Mouse (Mus musculus): ENCODE data around the gene Gm10842.

The Gm10842 gene

GRCm38 (mm10) chr11:105153068-105153833 is 6.6 kb downstream of the Gm10842 start:
- DNase-seq, result no peak

- DNase-seq, result no peak
These were observed 9.2 kb downstream of the Gm10842 start for GRCm38 (mm10) chr11:105155915-105156314.

GRCm38 (mm10) chr11:105156748-105157267 is 10.1 kb downstream of the Gm10842 start:
- peak; percentile 23 for DNase-seq

GRCm38 (mm10) chr11:105158047-105158446 is 11.4 kb downstream of the Gm10842 start:
- DNase-seq, result no peak

- no peak for DNase-seq
These were observed 13.1 kb downstream of the Gm10842 start for GRCm38 (mm10) chr11:105159673-105160360.

GRCm38 (mm10) chr11:105161411-105161810 is 14.7 kb downstream of the Gm10842 start:
- no peak for DNase-seq

- DNase-seq, result no peak
These were observed 18.1 kb downstream of the Gm10842 start for GRCm38 (mm10) chr11:105164516-105165510.

GRCm38 (mm10) chr11:105166780-105167179 is 20.1 kb downstream of the Gm10842 start:
- DNase-seq, result no peak

- no peak for DNase-seq
These were observed 31.8 kb downstream of the Gm10842 start, which contains the start of gene Tlk2 for GRCm38 (mm10) chr11:105178516-105178915. Gene Tlk2 (plus strand): TSS chr11:105178807.

GRCm38 (mm10) chr11:105179523-105179922 is 32.8 kb downstream of the Gm10842 start:
- DNase-seq, result no peak

- peak; percentile 76 for DNase-seq
These were observed 33.9 kb downstream of the Gm10842 start for GRCm38 (mm10) chr11:105180471-105181091.

GRCm38 (mm10) chr11:105181126-105181637 is 34.5 kb downstream of the Gm10842 start:
- DNase-seq, result peak; percentile 99

- peak; percentile 70 for DNase-seq
These were observed 35.2 kb downstream of the Gm10842 start for GRCm38 (mm10) chr11:105181689-105182460.

- no peak for DNase-seq
These were observed 35.8 kb downstream of the Gm10842 start for GRCm38 (mm10) chr11:105182461-105182855.

GRCm38 (mm10) chr11:105184678-105185077 is 38.0 kb downstream of the Gm10842 start:
- DNase-seq, result peak; percentile 28

- DNase-seq, result no peak
These were observed 45.5 kb downstream of the Gm10842 start for GRCm38 (mm10) chr11:105192186-105192585.
